Mouse (Mus musculus) frontal cortex, adult (tissue): ENCODE measurements at regions not wholly inside any gene's neighbourhood (a gene's known extent, or its start where the extent isn't known, plus 50 kb on each side); places are given as distances from the start of the nearest gene placed in this dataset.
A peak's percentile ranks its signal among the peaks of the same experiment; 100 is the strongest.

Source experiments
- ATAC-seq: cut with Nextera tagmentation; 2 replicates; pipeline ENCODE4 v1.9.2; 2017; ENCODE audit warnings: mild to moderate bottlenecking, moderate library complexity, mixed read lengths; ENCODE audit not compliant: low TSS enrichment

- ATAC-seq: peak; percentile 72
Observed at GRCm38 (mm10) chr15:18079644-18080043, 739.1 kb upstream of the Cdh10 start.
